Mouse (Mus musculus): ENCODE measurements at regions not wholly inside any gene's neighbourhood (a gene's known extent, or its start where the extent isn't known, plus 50 kb on each side); places are given as distances from the start of the nearest gene placed in this dataset.

DNA sequence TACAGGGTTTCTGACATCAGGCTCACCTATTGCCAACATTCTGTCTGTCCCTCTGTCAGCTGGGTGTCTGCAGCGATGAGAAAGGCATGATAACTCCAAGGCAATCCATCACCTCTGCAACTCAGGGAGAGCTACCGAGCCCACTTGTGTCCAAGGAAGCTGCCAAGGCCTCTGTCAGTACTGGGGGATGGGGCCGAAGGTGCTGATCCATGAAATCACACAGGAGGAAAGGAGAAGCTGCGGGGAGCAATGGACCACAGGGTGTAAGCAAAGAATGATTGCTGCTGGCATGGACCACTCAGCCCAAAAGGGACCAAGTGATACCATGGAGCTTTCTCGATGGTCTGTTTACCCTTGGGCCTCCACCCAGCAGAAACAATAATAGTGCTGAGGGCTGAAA, 67.5 kb upstream of the Mid1ip1 start:
- Histone ChIP-seq H3K27ac (no peak overlapping the region), H3K4me3 (no peak overlapping the region)
- DNase-seq (ENCODE audit: low spot score in 2 of 2) = no peak
- TF ChIP-seq CTCF (conservative IDR thresholded peaks at IDR 0.05) = no peak

DNA sequence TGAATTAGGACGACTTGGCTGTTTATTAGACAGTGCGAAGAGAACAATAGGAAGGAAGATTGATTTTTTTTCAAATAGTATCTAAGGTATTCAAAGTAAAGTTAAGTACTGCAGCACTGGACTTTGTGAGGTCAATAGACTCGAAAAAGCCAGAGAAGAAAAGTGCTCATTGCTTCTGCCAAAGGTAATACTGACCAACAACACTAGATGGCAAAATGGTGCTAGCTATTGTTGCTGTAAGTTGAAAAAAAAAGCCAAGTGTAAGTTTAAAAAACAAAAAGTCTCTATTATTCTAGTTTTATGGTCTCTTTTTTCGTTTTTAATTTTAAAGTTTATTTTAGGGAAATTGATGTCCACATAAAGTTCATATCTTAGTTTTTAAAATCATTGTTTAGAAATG, 63.9 kb upstream of the Mid1ip1 start:
- TF ChIP-seq CTCF (conservative IDR thresholded peaks at IDR 0.05) = peak; percentile 84
- DNase-seq (ENCODE audit: low spot score in 2 of 2) = peak in 1 of 2 experiments; percentile 16

More for the DNA sequence above, 63.9 kb upstream of the Mid1ip1 start:
- H3K27ac ChIP-seq = no peak overlapping the region
- no peak overlapping the region for H3K4me3 ChIP-seq
